1 mouse cellular context compared by ENCODE assay signal in genomic region chr17:33902079-33902478, GRCm38 (mm10).
TF ChIP-seq lines count a peak whose summit lies in the region.

No protein-coding gene starts in this region.

TF ChIP-seq in MEL, 35 proteins besides CTCF, POLR2A, EP300 and RAD21 (continued from another document):
- no peak for TF ChIP-seq ZC3H11A (IDR thresholded peaks at IDR 0.05; ENCODE audit: low read depth, low read length)
- TF ChIP-seq SMC3 (IDR thresholded peaks at IDR 0.05; ENCODE audit: low read depth, low read length), result no peak
- TF ChIP-seq USF1 (IDR thresholded peaks at IDR 0.05; ENCODE audit: low read depth, low read length), result no peak
- TF ChIP-seq TAL1 (IDR thresholded peaks at IDR 0.05; ENCODE audit: low read length), result no peak
- no peak for TF ChIP-seq KAT2A (conservative IDR thresholded peaks at IDR 0.05; ENCODE audit: low read depth, low read length)
- TF ChIP-seq HCFC1 (IDR thresholded peaks at IDR 0.05; ENCODE audit: low read depth, low read length), result no peak
- TF ChIP-seq MYC (IDR thresholded peaks at IDR 0.05; ENCODE audit: low read depth, low read length), result no peak
- 0 out of 2 replicates have a peak, but pooled peaks have one; percentile 28 for TF ChIP-seq SIN3A (IDR thresholded peaks at IDR 0.05; ENCODE audit: low read length)
- no peak for TF ChIP-seq E2F4 (IDR thresholded peaks at IDR 0.05; ENCODE audit: borderline replicate concordance, low read depth, low read length)
- no peak for TF ChIP-seq MAX (IDR thresholded peaks at IDR 0.05; ENCODE audit: low read length)
- no peak for TF ChIP-seq MAZ (IDR thresholded peaks at IDR 0.05; ENCODE audit: low read depth, low read length)
- no peak for TF ChIP-seq NRF1 (IDR thresholded peaks at IDR 0.05; ENCODE audit: insufficient read depth, low read depth, low read length, poor library complexity, severe bottlenecking)
- TF ChIP-seq MAFK (IDR thresholded peaks at IDR 0.05; ENCODE audit: borderline replicate concordance, low read depth, low read length), result no peak
- TF ChIP-seq ZNF384 (IDR thresholded peaks at IDR 0.05; ENCODE audit: low read depth, low read length), result peak; percentile 67
- 0 out of 2 replicates have a peak, but pooled peaks have one; percentile 13 for TF ChIP-seq TCF12 (IDR thresholded peaks at IDR 0.05; ENCODE audit: low read depth, low read length)
